Mouse (Mus musculus) stomach, postnatal 0 days (tissue): ENCODE measurements at regions not wholly inside any gene's neighbourhood (a gene's known extent, or its start where the extent isn't known, plus 50 kb on each side); places are given as distances from the start of the nearest gene placed in this dataset.

ENCODE experiments used
- CTCF ChIP-seq: IDR thresholded peaks from 2 replicates; pipeline ENCODE4 v1.5.1; 2016; ENCODE audit warnings: antibody characterized with exemption, low read depth, mild to moderate bottlenecking, moderate library complexity
- EP300 ChIP-seq: optimal IDR thresholded peaks from 2 replicates; pipeline ENCODE3; 2016; ENCODE audit warnings: antibody characterized with exemption

DNA sequence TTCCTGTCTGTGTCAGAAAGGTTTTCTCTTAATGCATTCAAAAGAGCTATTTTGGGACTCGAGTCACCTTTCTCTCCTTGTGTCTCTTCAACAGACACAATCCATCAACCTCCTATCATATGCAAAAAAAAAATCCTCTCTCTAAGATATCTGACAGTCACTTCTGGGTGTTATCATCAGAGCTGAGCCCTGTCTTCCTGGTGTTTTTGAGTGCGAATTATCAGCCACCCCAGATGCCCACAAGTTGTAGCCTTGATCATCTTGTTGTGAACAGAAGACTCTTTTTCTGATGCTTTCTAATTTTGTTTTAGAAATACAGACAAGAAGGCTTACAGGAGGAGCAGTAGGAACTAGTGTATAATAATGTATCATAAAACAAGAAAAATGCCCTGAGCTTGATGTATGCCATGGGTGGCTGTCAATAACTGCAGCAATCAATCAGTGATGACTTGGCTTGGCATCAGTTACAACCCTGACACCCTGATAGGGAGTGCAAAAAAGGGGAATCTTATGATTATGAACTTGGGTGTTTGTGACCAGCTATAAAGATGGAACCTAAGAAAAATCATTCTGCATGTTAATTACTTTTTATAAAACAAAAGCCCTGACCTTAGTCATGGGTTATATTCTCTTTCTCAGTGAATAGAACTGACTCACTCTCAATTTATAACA is 197.9 kb upstream of the Veph1 start:
- TF ChIP-seq CTCF (no peak), EP300 (no peak)
